Mouse (Mus musculus) neutrophil, adult 59 days (primary cell): ENCODE data around the gene Cdt1. TPM values are rescaled to one million over a fixed set of nuclear protein-coding genes. Genes with fewer than 3 reads are reported as not detected.

Source experiments
- total RNA-seq, 2 experiments: library from RNA; stranded (reverse); gene quantifications; 1 replicate in 1 of 2; 2 replicates in 1 of 2; pipeline ENCODE4 v1.2.4; 2023

Gene Cdt1
- 10 to 100 TPM; 50.8 to 55.3 TPM for total RNA-seq

GRCm38 (mm10) chr8:122567361-122568108 is at the start of gene Cdt1:
Cdt1 (plus strand) TSS chr8:122568015.

DNA sequence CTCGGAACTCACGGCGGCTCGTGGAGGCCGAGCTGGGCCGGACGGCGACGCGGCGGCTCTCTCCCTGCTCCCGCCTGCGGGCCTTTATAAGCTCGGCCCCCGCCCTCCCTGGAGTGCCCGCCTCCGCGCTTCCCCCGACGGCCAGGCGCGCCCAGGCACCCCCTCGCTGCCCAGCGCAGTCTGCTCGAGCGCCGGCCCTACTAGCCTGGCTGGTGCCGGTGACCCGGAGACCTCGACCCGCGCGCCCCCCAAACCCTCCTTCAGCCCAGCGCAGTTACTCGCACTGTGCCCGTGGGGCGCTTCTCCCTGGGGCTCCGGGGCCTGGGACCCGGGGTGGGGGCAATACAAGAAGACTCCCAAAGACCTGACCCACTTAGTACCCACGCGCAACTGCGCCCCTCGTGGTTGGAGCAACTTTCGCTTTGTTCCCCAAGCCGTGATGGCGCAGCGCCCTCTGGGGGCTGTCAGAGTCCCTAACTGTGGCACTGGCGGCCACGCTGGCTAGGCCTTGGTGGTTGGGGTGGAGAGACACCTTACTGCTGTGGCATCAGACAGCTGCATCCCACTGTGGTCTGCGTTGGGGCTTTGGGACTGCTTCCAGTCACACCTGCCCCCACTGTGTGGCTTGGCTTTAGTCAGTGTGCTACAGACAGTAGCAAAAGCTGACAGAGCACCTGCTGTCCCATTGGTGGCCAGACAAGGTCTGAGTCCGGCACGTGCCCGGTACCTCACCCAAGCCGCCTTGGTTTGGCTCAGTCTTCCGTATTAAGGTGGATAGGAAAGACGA is 16.4 kb upstream of the Cdt1 start, which contains the start of gene Piezo1:
Gene Piezo1 (minus strand): TSS at position 65 of the 787 bp plus-strand sequence.

GRCm38 (mm10) chr8:122576648-122577022 is 8.8 kb downstream of the Cdt1 start, which contains the start of gene Aprt:
Aprt (minus strand) TSS chr8:122576909.

DNA sequence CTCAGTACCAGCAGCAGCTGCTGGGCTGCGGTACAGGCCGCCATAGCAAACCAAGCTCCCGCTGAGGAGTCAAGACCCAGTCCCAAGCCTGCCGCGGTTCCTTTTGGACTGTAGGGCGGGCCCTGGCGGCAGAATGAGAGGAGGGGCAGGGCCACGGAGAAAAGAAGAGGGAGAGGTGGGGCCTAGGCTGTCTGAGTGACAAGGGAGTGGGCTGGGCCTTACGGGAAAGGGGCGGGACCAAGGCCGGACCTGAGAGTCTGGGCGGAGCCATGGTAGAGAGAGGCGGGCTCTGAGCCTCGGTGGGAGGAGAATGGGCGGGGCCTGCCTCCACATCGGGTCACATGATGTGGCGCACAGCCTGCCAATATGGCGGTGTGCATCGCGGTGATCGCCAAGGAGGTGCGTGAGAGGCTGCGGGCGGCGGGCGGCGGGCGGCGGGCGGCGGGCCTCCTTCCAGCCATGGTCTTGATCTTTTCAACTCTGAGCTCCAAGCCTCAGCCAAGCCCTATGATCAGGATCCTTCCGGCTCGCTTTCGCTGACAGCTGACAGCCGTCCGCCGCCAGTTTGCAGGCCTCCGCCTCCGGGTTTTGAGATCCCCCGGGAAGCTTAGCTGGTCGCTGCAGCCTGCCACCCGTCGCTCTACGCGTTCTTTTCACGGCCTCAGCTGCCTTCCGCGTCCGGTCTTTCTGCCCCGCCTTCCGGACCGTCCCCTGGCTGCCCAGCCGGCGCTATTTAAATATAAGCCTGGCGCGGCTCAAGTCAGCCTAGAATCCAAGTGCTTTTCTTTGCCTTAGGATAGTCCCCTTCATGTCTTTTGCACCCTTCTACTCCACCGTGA is 43.7 kb downstream of the Cdt1 start, which contains the start of the genes Galns and Trappc2l:
Gene Galns (minus strand): TSS at position 169 of the 839 bp plus-strand sequence.
Gene Trappc2l (plus strand): TSS at position 346 of the 839 bp plus-strand sequence.

DNA sequence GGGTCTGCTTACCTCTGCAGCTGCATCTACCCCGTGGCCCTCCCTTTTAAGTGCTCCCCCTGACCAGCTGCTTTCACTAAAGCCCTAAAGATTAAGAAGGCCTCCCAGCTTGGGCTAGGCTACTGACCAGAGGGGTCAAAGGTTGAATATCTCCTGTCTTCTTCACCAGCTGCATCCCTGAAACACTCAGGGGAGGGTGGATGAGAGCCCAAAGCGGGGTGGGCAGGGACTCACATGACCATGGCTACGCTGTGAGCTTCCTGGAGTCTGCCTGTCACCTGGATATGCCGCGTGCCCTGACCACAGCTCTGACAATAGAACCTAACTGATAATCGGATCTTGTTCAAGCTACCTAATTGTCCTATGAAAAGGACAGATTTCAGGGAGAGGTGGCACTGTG is 54.9 kb downstream of the Cdt1 start, which contains the start of gene Pabpn1l:
Gene Pabpn1l (minus strand): TSS at position 13 of the 400 bp plus-strand sequence.

Other genes with a start within 250 kb of the Cdt1 start
- gene Trhr2, start 207.3 kb upstream of the Cdt1 start, total RNA-seq: not detected
- 10 to 100 TPM; 48.2 to 51.7 TPM for gene Zc3h18, start 191.4 kb upstream of the Cdt1 start, total RNA-seq
- under 1 TPM in 1 of 2 experiments, not detected in 1; 0.53 TPM for gene Il17c, start 146.0 kb upstream of the Cdt1 start, total RNA-seq
- 100 to 1,000 TPM; 806 to 827 TPM for gene Cyba, start 135.1 kb upstream of the Cdt1 start, total RNA-seq
- gene Mvd, start 124.6 kb upstream of the Cdt1 start, total RNA-seq: 10 to 100 TPM in 1 of 2 experiments, 1 to 10 TPM in 1; 7.3 to 10.1 TPM
- not detected for gene Snai3, start 107.3 kb upstream of the Cdt1 start, total RNA-seq
- 10 to 100 TPM; 45.1 to 55.0 TPM for gene Rnf166, start 92.0 kb upstream of the Cdt1 start, total RNA-seq
- 10 to 100 TPM; 12.7 to 15.7 TPM for gene Ctu2, start 91.9 kb upstream of the Cdt1 start, total RNA-seq
- 10 to 100 TPM; 40.1 to 60.0 TPM for gene Piezo1, start 16.7 kb upstream of the Cdt1 start, total RNA-seq
- gene Aprt, start 8.9 kb downstream of the Cdt1 start, total RNA-seq: 100 to 1,000 TPM; 144 to 180 TPM
- gene Galns, start 43.4 kb downstream of the Cdt1 start, total RNA-seq: 10 to 100 TPM; 78.3 to 78.7 TPM
- 10 to 100 TPM; 39.5 to 48.7 TPM for gene Trappc2l, start 43.6 kb downstream of the Cdt1 start, total RNA-seq
- gene Pabpn1l, start 54.7 kb downstream of the Cdt1 start, total RNA-seq: not detected
- gene Cbfa2t3, start 131.1 kb downstream of the Cdt1 start, total RNA-seq: 10 to 100 TPM; 24.7 to 28.0 TPM
- gene Acsf3, start 207.5 kb downstream of the Cdt1 start, total RNA-seq: 1 to 10 TPM; 7.1 to 8.5 TPM